Mouse (Mus musculus): ENCODE results near the gene Dst.

DNA sequence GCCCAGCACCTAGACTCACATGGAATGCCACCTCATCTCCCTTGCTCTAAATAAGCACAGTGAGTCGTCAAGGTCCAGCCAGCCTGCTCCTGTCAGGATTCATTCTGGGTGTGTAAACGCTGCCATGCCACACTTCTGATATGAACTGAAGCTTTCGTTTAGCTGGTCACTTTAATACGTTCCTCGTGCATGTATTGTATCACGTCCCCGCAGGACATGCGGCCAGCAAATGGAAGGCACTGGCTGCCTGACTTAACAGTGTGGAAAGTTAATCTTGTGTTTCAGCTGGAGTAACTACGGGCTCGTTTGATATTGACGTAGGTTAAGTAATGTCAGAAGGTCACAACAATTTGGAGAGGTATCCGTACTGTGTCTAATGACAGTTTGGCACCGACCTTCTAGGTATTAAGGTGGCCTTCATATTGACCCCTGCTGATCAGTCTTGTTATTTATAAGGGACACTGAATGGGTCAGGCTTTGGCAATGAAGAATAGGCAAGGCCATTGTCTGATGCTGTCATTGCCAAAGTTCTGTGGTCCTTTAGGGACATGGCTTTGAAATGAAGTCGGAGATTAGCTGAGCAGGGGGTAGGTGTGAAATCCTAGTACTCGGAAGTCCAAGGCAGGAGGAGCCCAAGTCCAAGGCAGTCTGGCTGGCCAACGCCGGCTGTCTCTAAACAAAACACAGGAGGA is 122.5 kb downstream of the Dst start:
- TF ChIP-seq CTCF (IDR thresholded peaks at IDR 0.05; ENCODE audit: low read depth) (no peak), EP300 (IDR thresholded peaks at IDR 0.05; ENCODE audit: low read depth) (no peak)

Data from heart, postnatal 0 days (tissue).